Mouse (Mus musculus): ENCODE measurements around the gene Setd5. TPM values are rescaled to one million over a fixed set of nuclear protein-coding genes. Genes with fewer than 3 reads are reported as not detected.

Gene Setd5
- total RNA-seq, 2 experiments from 2014 or later = 106 to 109 TPM

GRCm38 (mm10) chr6:113052972-113053371 lies 24.2 kb upstream of the Setd5 start:
- no peak for DNase-seq (ENCODE audit: low spot score in 2 of 2)

GRCm38 (mm10) chr6:113054552-113055107 lies 22.5 kb upstream of the Setd5 start:
- no peak for DNase-seq (ENCODE audit: low spot score in 2 of 2)

- DNase-seq (ENCODE audit: low spot score in 2 of 2) = no peak
These were observed 16.1 kb upstream of the Setd5 start for GRCm38 (mm10) chr6:113060892-113061563.

GRCm38 (mm10) chr6:113062253-113062652 lies 14.9 kb upstream of the Setd5 start:
- DNase-seq (ENCODE audit: low spot score in 2 of 2) = no peak

- DNase-seq (ENCODE audit: low spot score in 2 of 2) = no peak
These were observed 13.8 kb upstream of the Setd5 start for GRCm38 (mm10) chr6:113063363-113063762.

GRCm38 (mm10) chr6:113065186-113065585 lies 12.0 kb upstream of the Setd5 start:
- DNase-seq (ENCODE audit: low spot score in 2 of 2) = no peak

- no peak for DNase-seq (ENCODE audit: low spot score in 2 of 2)
These were observed 8.0 kb upstream of the Setd5 start for GRCm38 (mm10) chr6:113069154-113069553.

- no peak for DNase-seq (ENCODE audit: low spot score in 2 of 2)
These were observed 1.9 kb upstream of the Setd5 start for GRCm38 (mm10) chr6:113075261-113075660.

- peak; percentile 97 for DNase-seq (ENCODE audit: low spot score in 2 of 2)
These were observed 1.0 kb upstream of the Setd5 start for GRCm38 (mm10) chr6:113076012-113076685.

GRCm38 (mm10) chr6:113077569-113078030 lies 435 bp downstream of the Setd5 start:
- DNase-seq (ENCODE audit: low spot score in 2 of 2) = no peak

GRCm38 (mm10) chr6:113078031-113078721 lies 1.0 kb downstream of the Setd5 start:
- peak in 1 of 2 experiments; percentile 35 for DNase-seq (ENCODE audit: low spot score in 2 of 2)

GRCm38 (mm10) chr6:113079492-113079891 lies 2.3 kb downstream of the Setd5 start:
- DNase-seq (ENCODE audit: low spot score in 2 of 2) = peak in 1 of 2 experiments; percentile 38

- DNase-seq (ENCODE audit: low spot score in 2 of 2) = no peak
These were observed 5.1 kb downstream of the Setd5 start for GRCm38 (mm10) chr6:113082229-113082628.

GRCm38 (mm10) chr6:113084590-113084989 lies 7.4 kb downstream of the Setd5 start:
- no peak for DNase-seq (ENCODE audit: low spot score in 2 of 2)

- DNase-seq (ENCODE audit: low spot score in 2 of 2) = no peak
These were observed 16.0 kb downstream of the Setd5 start for GRCm38 (mm10) chr6:113093206-113093605.

GRCm38 (mm10) chr6:113095547-113095946 lies 18.4 kb downstream of the Setd5 start:
- no peak for DNase-seq (ENCODE audit: low spot score in 2 of 2)

GRCm38 (mm10) chr6:113097662-113098061 lies 20.5 kb downstream of the Setd5 start:
- DNase-seq (ENCODE audit: low spot score in 2 of 2) = no peak

GRCm38 (mm10) chr6:113099640-113100289 lies 22.6 kb downstream of the Setd5 start:
- DNase-seq (ENCODE audit: low spot score in 2 of 2) = peak; percentile 59 to 88

- no peak for DNase-seq (ENCODE audit: low spot score in 2 of 2)
These were observed 25.4 kb downstream of the Setd5 start for GRCm38 (mm10) chr6:113102541-113102940.

- DNase-seq (ENCODE audit: low spot score in 2 of 2) = peak in 1 of 2 experiments; percentile 23
These were observed 26.6 kb downstream of the Setd5 start for GRCm38 (mm10) chr6:113103765-113104164.

- no peak for DNase-seq (ENCODE audit: low spot score in 2 of 2)
These were observed 32.2 kb downstream of the Setd5 start for GRCm38 (mm10) chr6:113109378-113109777.
